Mouse (Mus musculus): ENCODE measurements around the gene Eif2b2. TPM values are rescaled to one million over a fixed set of nuclear protein-coding genes. Genes with fewer than 3 reads are reported as not detected.

Gene Eif2b2
- total RNA-seq (2014; fragmentation: Nextera tagmentation) (95.6 and 101 TPM in 2 replicates), total RNA-seq (2017) (64.2 and 72.2 TPM in 2 replicates)

- peak; percentile 98 for ATAC-seq (replicated peaks; ENCODE audit: low FRiP score, low TSS enrichment, poor library complexity, severe bottlenecking)
Observed at GRCm38 (mm10) chr12:85219236-85219904, at the start of gene Eif2b2. Eif2b2 (plus strand) TSS chr12:85219481.

- no peak for ATAC-seq (replicated peaks; ENCODE audit: low FRiP score, low TSS enrichment, poor library complexity, severe bottlenecking)
Observed at GRCm38 (mm10) chr12:85169877-85170276, 49.4 kb upstream of the Eif2b2 start.

- no peak for ATAC-seq (replicated peaks; ENCODE audit: low FRiP score, low TSS enrichment, poor library complexity, severe bottlenecking)
Observed at GRCm38 (mm10) chr12:85170284-85170947, 48.9 kb upstream of the Eif2b2 start.

- no peak for ATAC-seq (replicated peaks; ENCODE audit: low FRiP score, low TSS enrichment, poor library complexity, severe bottlenecking)
Observed at GRCm38 (mm10) chr12:85170948-85171307, 48.4 kb upstream of the Eif2b2 start.

GRCm38 (mm10) chr12:85174016-85174415, 45.3 kb upstream of the Eif2b2 start:
- ATAC-seq (replicated peaks; ENCODE audit: low FRiP score, low TSS enrichment, poor library complexity, severe bottlenecking) = no peak

- no peak for ATAC-seq (replicated peaks; ENCODE audit: low FRiP score, low TSS enrichment, poor library complexity, severe bottlenecking)
Observed at GRCm38 (mm10) chr12:85175087-85175675, 44.1 kb upstream of the Eif2b2 start.

GRCm38 (mm10) chr12:85175926-85176845, 43.1 kb upstream of the Eif2b2 start:
- no peak for ATAC-seq (replicated peaks; ENCODE audit: low FRiP score, low TSS enrichment, poor library complexity, severe bottlenecking)

GRCm38 (mm10) chr12:85176846-85177523, 42.3 kb upstream of the Eif2b2 start:
- peak; percentile 87 for ATAC-seq (replicated peaks; ENCODE audit: low FRiP score, low TSS enrichment, poor library complexity, severe bottlenecking)

- ATAC-seq (replicated peaks; ENCODE audit: low FRiP score, low TSS enrichment, poor library complexity, severe bottlenecking) = 0 out of 2 replicates have a peak, but pooled peaks have one; percentile 1
Observed at GRCm38 (mm10) chr12:85177740-85178239, 41.5 kb upstream of the Eif2b2 start, which contains the start of gene Pgf. Pgf (minus strand) TSS chr12:85177790.

GRCm38 (mm10) chr12:85178294-85178693, 41.0 kb upstream of the Eif2b2 start:
- no peak for ATAC-seq (replicated peaks; ENCODE audit: low FRiP score, low TSS enrichment, poor library complexity, severe bottlenecking)

- ATAC-seq (replicated peaks; ENCODE audit: low FRiP score, low TSS enrichment, poor library complexity, severe bottlenecking) = no peak
Observed at GRCm38 (mm10) chr12:85181475-85182344, 37.6 kb upstream of the Eif2b2 start.

GRCm38 (mm10) chr12:85182345-85182643, 37.0 kb upstream of the Eif2b2 start:
- no peak for ATAC-seq (replicated peaks; ENCODE audit: low FRiP score, low TSS enrichment, poor library complexity, severe bottlenecking)

GRCm38 (mm10) chr12:85182898-85183297, 36.4 kb upstream of the Eif2b2 start:
- ATAC-seq (replicated peaks; ENCODE audit: low FRiP score, low TSS enrichment, poor library complexity, severe bottlenecking) = 0 out of 2 replicates have a peak, but pooled peaks have one; percentile 20

GRCm38 (mm10) chr12:85184118-85184517, 35.2 kb upstream of the Eif2b2 start:
- ATAC-seq (replicated peaks; ENCODE audit: low FRiP score, low TSS enrichment, poor library complexity, severe bottlenecking) = no peak

GRCm38 (mm10) chr12:85185810-85186209, 33.5 kb upstream of the Eif2b2 start:
- ATAC-seq (replicated peaks; ENCODE audit: low FRiP score, low TSS enrichment, poor library complexity, severe bottlenecking) = no peak

GRCm38 (mm10) chr12:85186361-85186760, 32.9 kb upstream of the Eif2b2 start:
- no peak for ATAC-seq (replicated peaks; ENCODE audit: low FRiP score, low TSS enrichment, poor library complexity, severe bottlenecking)

- no peak for ATAC-seq (replicated peaks; ENCODE audit: low FRiP score, low TSS enrichment, poor library complexity, severe bottlenecking)
Observed at GRCm38 (mm10) chr12:85190290-85190689, 29.0 kb upstream of the Eif2b2 start.

- peak; percentile 57 for ATAC-seq (replicated peaks; ENCODE audit: low FRiP score, low TSS enrichment, poor library complexity, severe bottlenecking)
Observed at GRCm38 (mm10) chr12:85192461-85193108, 26.7 kb upstream of the Eif2b2 start.

Measured in megakaryocyte-erythroid progenitor cell, adult 5-6 weeks (primary cell).